Mouse (Mus musculus): ENCODE results near the gene Eif4a1. TPM values are rescaled to one million over a fixed set of nuclear protein-coding genes. Genes with fewer than 3 reads are reported as not detected.

Eif4a1 gene
- polyA plus RNA-seq, 1 experiment from 2014 or later: 781 TPM

- Histone ChIP-seq H3K4me2 (ENCODE audit: low read depth) (no peak overlapping the region), H3K27me3 (ENCODE audit: control insufficient read depth, insufficient read depth, low read length) (no peaks in the 10 kb centered on the region), H3K36me3 (ENCODE audit: control insufficient read depth, insufficient read depth, low read length) (no peaks in the 10 kb centered on the region), H3K9ac (ENCODE audit: low read length) (no peak overlapping the region), H3K4me1 (ENCODE audit: control insufficient read depth, insufficient read depth, low read length) (peaks cover 10% of the 10 kb centered on the region), H3K27ac (ENCODE audit: low read depth, low read length) (no peak overlapping the region), H3K9me3 (ENCODE audit: control insufficient read depth, low read length) (no peaks in the 10 kb centered on the region), H3K4me3 (ENCODE audit: low read depth, low read length) (no peak overlapping the region)
- WGBS: 77% methylated on average over 6 of the region's 6 CpGs
- ATAC-seq (ENCODE audit: insufficient read depth, low FRiP score, low TSS enrichment) (no peak), DNase-seq (ENCODE audit: low spot score) (no peak)
Measured at GRCm38 (mm10) chr11:69684936-69685335, 12.7 kb upstream of the Eif4a1 start.

GRCm38 (mm10) chr11:69684128-69684745 lies 12.0 kb upstream of the Eif4a1 start:
- Histone ChIP-seq H3K4me3 (ENCODE audit: low read depth, low read length) (no peak overlapping the region), H3K27me3 (ENCODE audit: control insufficient read depth, insufficient read depth, low read length) (no peaks in the 10 kb centered on the region), H3K4me1 (ENCODE audit: control insufficient read depth, insufficient read depth, low read length) (peaks cover 10% of the 10 kb centered on the region), H3K36me3 (ENCODE audit: control insufficient read depth, insufficient read depth, low read length) (no peaks in the 10 kb centered on the region), H3K9ac (ENCODE audit: low read length) (no peak overlapping the region), H3K9me3 (ENCODE audit: control insufficient read depth, low read length) (no peaks in the 10 kb centered on the region), H3K4me2 (ENCODE audit: low read depth) (no peak overlapping the region), H3K27ac (ENCODE audit: low read depth, low read length) (no peak overlapping the region)
- no peak for DNase-seq (ENCODE audit: low spot score)
- WGBS: 83% methylated on average over 12 of the region's 12 CpGs
- no peak for ATAC-seq (ENCODE audit: insufficient read depth, low FRiP score, low TSS enrichment)

GRCm38 (mm10) chr11:69683576-69683975 lies 11.4 kb upstream of the Eif4a1 start:
- no peak for DNase-seq (ENCODE audit: low spot score)
- Histone ChIP-seq H3K4me1 (ENCODE audit: control insufficient read depth, insufficient read depth, low read length) (peaks cover 10% of the 10 kb centered on the region), H3K4me2 (ENCODE audit: low read depth) (no peak overlapping the region), H3K27me3 (ENCODE audit: control insufficient read depth, insufficient read depth, low read length) (no peaks in the 10 kb centered on the region), H3K36me3 (ENCODE audit: control insufficient read depth, insufficient read depth, low read length) (no peaks in the 10 kb centered on the region), H3K9me3 (ENCODE audit: control insufficient read depth, low read length) (no peaks in the 10 kb centered on the region), H3K27ac (ENCODE audit: low read depth, low read length) (no peak overlapping the region), H3K9ac (ENCODE audit: low read length) (no peak overlapping the region; the same call in 1 of the 2 replicates), H3K4me3 (ENCODE audit: low read depth, low read length) (no peak overlapping the region)
- ATAC-seq (ENCODE audit: insufficient read depth, low FRiP score, low TSS enrichment): no peak
- 86% methylated on average over 7 of the region's 7 CpGs for WGBS

- H3K4me2 ChIP-seq (ENCODE audit: low read depth): no peak overlapping the region; the same call in 1 of the 2 replicates
- H3K9me3 ChIP-seq (ENCODE audit: control insufficient read depth, low read length): no peaks in the 10 kb centered on the region
- peak overlapping the region; percentile 10; the same call in 1 of the 2 replicates for H3K4me3 ChIP-seq (ENCODE audit: low read depth, low read length)
- DNase-seq (ENCODE audit: low spot score) (peak; percentile 89), ATAC-seq (ENCODE audit: insufficient read depth, low FRiP score, low TSS enrichment) (0 out of 2 replicates have a peak, but pooled peaks have one; percentile 40)
- H3K27ac ChIP-seq (ENCODE audit: low read depth, low read length): no peak overlapping the region
- peaks cover 3% of the 10 kb centered on the region for H3K36me3 ChIP-seq (ENCODE audit: control insufficient read depth, insufficient read depth, low read length)
- peak overlapping the region; percentile 47; the same call in 1 of the 2 replicates for H3K9ac ChIP-seq (ENCODE audit: low read length)
- WGBS: 31% methylated on average over 12 of the region's 12 CpGs
- peaks cover 10% of the 10 kb centered on the region for H3K4me1 ChIP-seq (ENCODE audit: control insufficient read depth, insufficient read depth, low read length)
- no peaks in the 10 kb centered on the region for H3K27me3 ChIP-seq (ENCODE audit: control insufficient read depth, insufficient read depth, low read length)
Measured at GRCm38 (mm10) chr11:69682840-69683533, 10.8 kb upstream of the Eif4a1 start.

GRCm38 (mm10) chr11:69682209-69682839 lies 10.1 kb upstream of the Eif4a1 start:
- Histone ChIP-seq H3K4me3 (ENCODE audit: low read depth, low read length) (peak overlapping the region; percentile 90), H3K4me2 (ENCODE audit: low read depth) (peak overlapping the region; percentile 88), H3K27me3 (ENCODE audit: control insufficient read depth, insufficient read depth, low read length) (no peaks in the 10 kb centered on the region), H3K9me3 (ENCODE audit: control insufficient read depth, low read length) (no peaks in the 10 kb centered on the region), H3K36me3 (ENCODE audit: control insufficient read depth, insufficient read depth, low read length) (peaks cover 3% of the 10 kb centered on the region), H3K4me1 (ENCODE audit: control insufficient read depth, insufficient read depth, low read length) (peaks cover 10% of the 10 kb centered on the region), H3K9ac (ENCODE audit: low read length) (peak overlapping the region; percentile 75), H3K27ac (ENCODE audit: low read depth, low read length) (peak overlapping the region; percentile 54; the same call in 1 of the 2 replicates)
- DNase-seq (ENCODE audit: low spot score) (no peak), ATAC-seq (ENCODE audit: insufficient read depth, low FRiP score, low TSS enrichment) (0 out of 2 replicates have a peak, but pooled peaks have one; percentile 7)
- WGBS: 26% methylated on average over 24 of the region's 24 CpGs

- Histone ChIP-seq H3K27ac (ENCODE audit: low read depth, low read length) (peak within 1 kb of the TSS; percentile 54; the same call in 1 of the 2 replicates), H3K9ac (ENCODE audit: low read length) (peak within 1 kb of the TSS; percentile 75), H3K4me2 (ENCODE audit: low read depth) (peak within 1 kb of the TSS; percentile 88), H3K4me3 (ENCODE audit: low read depth, low read length) (peak within 1 kb of the TSS; percentile 90), H3K36me3 (ENCODE audit: control insufficient read depth, insufficient read depth, low read length) (peaks cover 3% of the 10 kb centered on the region), H3K27me3 (ENCODE audit: control insufficient read depth, insufficient read depth, low read length) (no peaks in the 10 kb centered on the region), H3K4me1 (ENCODE audit: control insufficient read depth, insufficient read depth, low read length) (peaks cover 10% of the 10 kb centered on the region), H3K9me3 (ENCODE audit: control insufficient read depth, low read length) (no peaks in the 10 kb centered on the region)
- DNase-seq (ENCODE audit: low spot score) (peak; percentile 99), ATAC-seq (ENCODE audit: insufficient read depth, low FRiP score, low TSS enrichment) (peak; percentile 95)
- WGBS: under 1% methylated on average over 79 of the region's 80 CpGs
Measured at GRCm38 (mm10) chr11:69681314-69682208, 9.3 kb upstream of the Eif4a1 start, which contains the start of gene Senp3. Gene Senp3, minus strand, starts transcription at chr11:69682084.

- H3K4me3 ChIP-seq (ENCODE audit: low read depth, low read length): no peak overlapping the region
- H3K27me3 ChIP-seq (ENCODE audit: control insufficient read depth, insufficient read depth, low read length): no peaks in the 10 kb centered on the region
- DNase-seq (ENCODE audit: low spot score): no peak
- no peak for ATAC-seq (ENCODE audit: insufficient read depth, low FRiP score, low TSS enrichment)
- H3K36me3 ChIP-seq (ENCODE audit: control insufficient read depth, insufficient read depth, low read length): peaks cover 6% of the 10 kb centered on the region
- H3K4me2 ChIP-seq (ENCODE audit: low read depth): peak overlapping the region; percentile 88
- 94% methylated on average over 30 of the region's 30 CpGs for WGBS
- no peak overlapping the region for H3K27ac ChIP-seq (ENCODE audit: low read depth, low read length)
- peaks cover 10% of the 10 kb centered on the region for H3K4me1 ChIP-seq (ENCODE audit: control insufficient read depth, insufficient read depth, low read length)
- H3K9ac ChIP-seq (ENCODE audit: low read length): no peak overlapping the region
- no peaks in the 10 kb centered on the region for H3K9me3 ChIP-seq (ENCODE audit: control insufficient read depth, low read length)
Measured at GRCm38 (mm10) chr11:69680136-69680855, 8.1 kb upstream of the Eif4a1 start.

Measured in neural tube, embryonic 11.5 days (tissue).